Mouse (Mus musculus) telencephalon, adult 2 months (tissue): ENCODE data around the gene 1600002K03Rik.
A peak's percentile ranks its signal among the peaks of the same experiment; 100 is the strongest.
"Not testable (repeated sequence)": the region's sequence is repeated elsewhere in the genome, so short reads cannot be mapped to it uniquely, and the experiment has no call there.

Experiments
- DNase-seq: peaks from one replicate; pipeline ENCODE4 v3.0.0-alpha.2; 2011; ENCODE audit warnings: low read depth, low spot score

Gene 1600002K03Rik

GRCm38 (mm10) chr10:80187739-80188138, 15.0 kb downstream of the 1600002K03Rik start:
- DNase-seq, result no peak

GRCm38 (mm10) chr10:80188453-80189024, 15.8 kb downstream of the 1600002K03Rik start:
- DNase-seq, result no peak

GRCm38 (mm10) chr10:80189999-80190398, 17.3 kb downstream of the 1600002K03Rik start:
- DNase-seq, result no peak

GRCm38 (mm10) chr10:80190491-80191051, 17.8 kb downstream of the 1600002K03Rik start:
- DNase-seq, result no peak

- no peak for DNase-seq
Measured at GRCm38 (mm10) chr10:80193976-80194375, 21.2 kb downstream of the 1600002K03Rik start.

GRCm38 (mm10) chr10:80194441-80194840, 21.7 kb downstream of the 1600002K03Rik start:
- DNase-seq, result no peak

GRCm38 (mm10) chr10:80196167-80196566, 23.4 kb downstream of the 1600002K03Rik start:
- DNase-seq, result no peak

- DNase-seq, result no peak
Measured at GRCm38 (mm10) chr10:80196778-80197581, 24.2 kb downstream of the 1600002K03Rik start.

- no peak for DNase-seq
Measured at GRCm38 (mm10) chr10:80199440-80200008, 26.8 kb downstream of the 1600002K03Rik start.

- no peak for DNase-seq
Measured at GRCm38 (mm10) chr10:80200485-80200884, 27.7 kb downstream of the 1600002K03Rik start.

- DNase-seq, result no peak
Measured at GRCm38 (mm10) chr10:80204055-80204454, 31.3 kb downstream of the 1600002K03Rik start.

- no peak for DNase-seq
Measured at GRCm38 (mm10) chr10:80207201-80207600, 34.5 kb downstream of the 1600002K03Rik start.

- DNase-seq, result no peak
Measured at GRCm38 (mm10) chr10:80207676-80208075, 34.9 kb downstream of the 1600002K03Rik start.

GRCm38 (mm10) chr10:80208248-80208647, 35.5 kb downstream of the 1600002K03Rik start:
- no peak for DNase-seq

- peak; percentile 26 for DNase-seq
Measured at GRCm38 (mm10) chr10:80208841-80209371, 36.2 kb downstream of the 1600002K03Rik start.

- not testable (repeated sequence) for DNase-seq
Measured at GRCm38 (mm10) chr10:80211547-80212103, 38.9 kb downstream of the 1600002K03Rik start.

GRCm38 (mm10) chr10:80215048-80215772, 42.5 kb downstream of the 1600002K03Rik start:
- DNase-seq, result no peak

GRCm38 (mm10) chr10:80220676-80221075, 47.9 kb downstream of the 1600002K03Rik start:
- no peak for DNase-seq

- not testable (repeated sequence) for DNase-seq
Measured at GRCm38 (mm10) chr10:80223137-80223536, 50.4 kb downstream of the 1600002K03Rik start.
